Mouse (Mus musculus) forebrain, embryonic 11.5 days (tissue): ENCODE measurements around the gene Smad3. TPM values are rescaled to one million over a fixed set of nuclear protein-coding genes. Genes with fewer than 3 reads are reported as not detected.

ENCODE experiments used
- ATAC-seq: fragments of 200-750 bp; cut with Nextera tagmentation; replicated peaks from 2 replicates; pipeline ENCODE4 v1.8.0; 2017; ENCODE audit warnings: moderate TSS enrichment; ENCODE audit not compliant: low FRiP score
- DNase-seq: peaks from one replicate; pipeline ENCODE4 v3.0.0-alpha.2; 2017; ENCODE audit warnings: low spot score
- H3K27ac ChIP-seq: fragments of 300-500 bp; sonication (generic); 2 replicates; pipeline ENCODE4 v1.5.1; 2014; ENCODE audit warnings: low read depth, low read length
- H3K27me3 ChIP-seq: fragments of 300-500 bp; sonication (generic); 2 replicates; pipeline ENCODE4 v1.6.1; 2014; ENCODE audit warnings: mild to moderate bottlenecking, low read length, mixed read lengths; ENCODE audit not compliant: control insufficient read depth, insufficient read depth
- H3K36me3 ChIP-seq: fragments of 300-500 bp; sonication (generic); 2 replicates; pipeline ENCODE4 v1.6.1; 2014; ENCODE audit warnings: mild to moderate bottlenecking, low read length, moderate library complexity, mixed read lengths; ENCODE audit not compliant: control insufficient read depth, insufficient read depth
- H3K4me1 ChIP-seq: fragments of 300-500 bp; sonication (generic); replicated peaks from 2 replicates; pipeline ENCODE4 v1.6.1; 2014; ENCODE audit warnings: low read length, mixed read lengths; ENCODE audit not compliant: control insufficient read depth, insufficient read depth
- H3K4me2 ChIP-seq: fragments of 300-500 bp; sonication (generic); 2 replicates; pipeline ENCODE4 v1.6.1; 2014; ENCODE audit warnings: low read depth, mild to moderate bottlenecking, low read length, moderate library complexity, mixed read lengths; ENCODE audit not compliant: severe bottlenecking
- H3K4me3 ChIP-seq: fragments of 300-500 bp; sonication (generic); 2 replicates; pipeline ENCODE4 v1.5.1; 2014; ENCODE audit warnings: low read depth, low read length
- H3K9ac ChIP-seq: fragments of 300-500 bp; sonication (generic); 2 replicates; pipeline ENCODE4 v1.6.1; 2014; ENCODE audit warnings: low read length
- H3K9me3 ChIP-seq: fragments of 300-500 bp; sonication (generic); 2 replicates; pipeline ENCODE4 v1.6.1; 2016; ENCODE audit warnings: low read length, mixed read lengths; ENCODE audit not compliant: control insufficient read depth
- whole genome bisulfite sequencing: fragments of 180-500 bp; shearing (Covaris S2); extraction: QIAGEN DNeasy Blood & Tissue Kit; methylation state at CpG from one replicate; pipeline ENCODE4 v1.1.7; 2014; 5-methylcytosine and 5-hydroxymethylcytosine counted together
- polyA plus RNA-seq: library from polyadenylated mRNA; unstranded; fragments of >200 nt; fragmentation: Nextera tagmentation; extraction: Ambion mirVana; gene quantifications from 2 replicates; pipeline ENCODE4 v1.2.1, GENCODE M21; 2014

Gene Smad3
- polyA plus RNA-seq, 1 experiment from 2014 or later: 17.9 TPM

GRCm38 (mm10) chr9:63706152-63706733, 51.6 kb downstream of the Smad3 start:
- no peak for DNase-seq
- Histone ChIP-seq H3K4me3 (no peak overlapping the region), H3K27ac (no peak overlapping the region), H3K9ac (no peak overlapping the region), H3K4me2 (no peak overlapping the region), H3K4me1 (peaks cover 4% of the 10 kb centered on the region; the same call in 1 of the 2 replicates), H3K9me3 (no peaks in the 10 kb centered on the region; the same call in 1 of the 2 replicates), H3K27me3 (no peaks in the 10 kb centered on the region), H3K36me3 (0 out of 2 replicates have a peak, but pooled peaks cover 3% of the 10 kb centered on the region)
- ATAC-seq: no peak
- 43% methylated on average over 9 of the region's 9 CpGs for WGBS

GRCm38 (mm10) chr9:63704979-63705751, 52.6 kb downstream of the Smad3 start:
- WGBS: 82% methylated on average over 6 of the region's 6 CpGs
- ATAC-seq (no peak), DNase-seq (no peak)
- Histone ChIP-seq H3K9me3 (no peaks in the 10 kb centered on the region; the same call in 1 of the 2 replicates), H3K4me1 (peaks cover 4% of the 10 kb centered on the region; the same call in 1 of the 2 replicates), H3K4me2 (no peak overlapping the region), H3K27me3 (no peaks in the 10 kb centered on the region), H3K4me3 (no peak overlapping the region), H3K27ac (no peak overlapping the region), H3K9ac (no peak overlapping the region), H3K36me3 (0 out of 2 replicates have a peak, but pooled peaks cover 3% of the 10 kb centered on the region)

- peaks cover 4% of the 10 kb centered on the region; the same call in 1 of the 2 replicates for H3K4me1 ChIP-seq
- no peak overlapping the region for H3K27ac ChIP-seq
- H3K4me3 ChIP-seq: no peak overlapping the region
- no peaks in the 10 kb centered on the region for H3K36me3 ChIP-seq
- H3K9ac ChIP-seq: no peak overlapping the region
- no peaks in the 10 kb centered on the region for H3K27me3 ChIP-seq
- 84% methylated on average over 5 of the region's 5 CpGs for WGBS
- H3K9me3 ChIP-seq: no peaks in the 10 kb centered on the region
- ATAC-seq (no peak), DNase-seq (no peak)
- H3K4me2 ChIP-seq: no peak overlapping the region
These were observed 53.7 kb downstream of the Smad3 start for GRCm38 (mm10) chr9:63704131-63704530.

GRCm38 (mm10) chr9:63703236-63703785, 54.5 kb downstream of the Smad3 start:
- H3K9me3 ChIP-seq: no peaks in the 10 kb centered on the region
- DNase-seq (no peak), ATAC-seq (no peak)
- H3K4me2 ChIP-seq: no peak overlapping the region
- no peaks in the 10 kb centered on the region for H3K36me3 ChIP-seq
- no peak overlapping the region for H3K9ac ChIP-seq
- no peak overlapping the region for H3K4me3 ChIP-seq
- WGBS: 87% methylated on average over 7 of the region's 7 CpGs
- H3K27ac ChIP-seq: no peak overlapping the region
- H3K4me1 ChIP-seq: peaks cover 4% of the 10 kb centered on the region; the same call in 1 of the 2 replicates
- H3K27me3 ChIP-seq: no peaks in the 10 kb centered on the region

GRCm38 (mm10) chr9:63702502-63703013, 55.2 kb downstream of the Smad3 start:
- no peak for ATAC-seq
- DNase-seq: no peak
- Histone ChIP-seq H3K9me3 (no peaks in the 10 kb centered on the region), H3K27me3 (no peaks in the 10 kb centered on the region), H3K4me2 (no peak overlapping the region), H3K36me3 (no peaks in the 10 kb centered on the region), H3K4me3 (no peak overlapping the region), H3K27ac (no peak overlapping the region), H3K9ac (no peak overlapping the region), H3K4me1 (peaks cover 4% of the 10 kb centered on the region; the same call in 1 of the 2 replicates)
- WGBS: 67% methylated on average over 16 of the region's 16 CpGs

GRCm38 (mm10) chr9:63701957-63702309, 55.9 kb downstream of the Smad3 start:
- ATAC-seq (no peak), DNase-seq (no peak)
- H3K4me2 ChIP-seq: no peak overlapping the region
- H3K9me3 ChIP-seq: no peaks in the 10 kb centered on the region
- WGBS: 84% methylated on average over 4 of the region's 4 CpGs
- no peak overlapping the region for H3K4me3 ChIP-seq
- H3K27ac ChIP-seq: no peak overlapping the region
- no peaks in the 10 kb centered on the region for H3K36me3 ChIP-seq
- no peak overlapping the region for H3K9ac ChIP-seq
- H3K27me3 ChIP-seq: no peaks in the 10 kb centered on the region
- H3K4me1 ChIP-seq: peaks cover 6% of the 10 kb centered on the region

- H3K27me3 ChIP-seq: no peaks in the 10 kb centered on the region
- no peak overlapping the region for H3K4me3 ChIP-seq
- H3K36me3 ChIP-seq: no peaks in the 10 kb centered on the region
- peaks cover 12% of the 10 kb centered on the region for H3K4me1 ChIP-seq
- no peak for ATAC-seq
- no peak overlapping the region for H3K4me2 ChIP-seq
- 81% methylated on average over 10 of the region's 10 CpGs for WGBS
- H3K9ac ChIP-seq: no peak overlapping the region
- H3K9me3 ChIP-seq: no peaks in the 10 kb centered on the region
- no peak for DNase-seq
- no peak overlapping the region for H3K27ac ChIP-seq
These were observed 56.4 kb downstream of the Smad3 start for GRCm38 (mm10) chr9:63701258-63701956.

- 77% methylated on average over 4 of the region's 4 CpGs for WGBS
- Histone ChIP-seq H3K36me3 (no peaks in the 10 kb centered on the region), H3K27me3 (no peaks in the 10 kb centered on the region), H3K4me1 (peaks cover 8% of the 10 kb centered on the region), H3K27ac (no peak overlapping the region), H3K9me3 (no peaks in the 10 kb centered on the region), H3K9ac (no peak overlapping the region), H3K4me2 (no peak overlapping the region), H3K4me3 (no peak overlapping the region)
- ATAC-seq: no peak
- DNase-seq: no peak
These were observed 58.6 kb downstream of the Smad3 start for GRCm38 (mm10) chr9:63699145-63699544.
